Mouse (Mus musculus) lung, embryonic 16.5 days (tissue): ENCODE results near the gene Ppip5k2. TPM values are rescaled to one million over a fixed set of nuclear protein-coding genes. Genes with fewer than 3 reads are reported as not detected.
A peak's percentile ranks its signal among the peaks of the same experiment; 100 is the strongest.

ENCODE experiments used
- ATAC-seq: fragments of 200-750 bp; cut with Nextera tagmentation; 2 replicates; pipeline ENCODE4 v1.8.0; 2017; ENCODE audit warnings: low read depth, mild to moderate bottlenecking, moderate library complexity
- H3K27ac ChIP-seq: fragments of 300-500 bp; sonication (generic); 2 replicates; pipeline ENCODE4 v1.5.1; 2014; ENCODE audit warnings: mild to moderate bottlenecking, control low read depth, low read length
- H3K27me3 ChIP-seq: fragments of 300-500 bp; sonication (generic); 2 replicates; pipeline ENCODE4 v1.6.1; 2014; ENCODE audit warnings: low read depth, low read length, mixed read lengths; ENCODE audit not compliant: control insufficient read depth, insufficient read depth
- H3K36me3 ChIP-seq: fragments of 300-500 bp; sonication (generic); 2 replicates; pipeline ENCODE4 v1.6.1; 2014; ENCODE audit warnings: low read length; ENCODE audit not compliant: control insufficient read depth, insufficient read depth
- H3K4me1 ChIP-seq: fragments of 300-500 bp; sonication (generic); replicated peaks from 2 replicates; pipeline ENCODE4 v1.6.1; 2014; ENCODE audit warnings: low read length, mixed read lengths; ENCODE audit not compliant: control insufficient read depth, insufficient read depth
- H3K4me2 ChIP-seq: fragments of 300-500 bp; sonication (generic); 2 replicates; pipeline ENCODE4 v1.6.1; 2014; ENCODE audit warnings: low read depth, low read length, control low read depth
- H3K4me3 ChIP-seq: fragments of 300-500 bp; sonication (generic); 2 replicates; pipeline ENCODE4 v1.5.1; 2014; ENCODE audit warnings: mild to moderate bottlenecking, low read length, control low read depth
- H3K9ac ChIP-seq: fragments of 300-500 bp; sonication (generic); 2 replicates; pipeline ENCODE4 v1.6.1; 2014; ENCODE audit warnings: low read length, control low read depth
- H3K9me3 ChIP-seq: fragments of 300-500 bp; sonication (generic); 2 replicates; pipeline ENCODE4 v1.6.1; 2016; ENCODE audit warnings: low read length; ENCODE audit not compliant: control insufficient read depth
- WGBS: fragments of 180-500 bp; shearing (Covaris S2); extraction: QIAGEN DNeasy Blood & Tissue Kit; methylation state at CpG from one replicate; pipeline ENCODE4 v1.1.7; 2014; 5-methylcytosine and 5-hydroxymethylcytosine counted together
- polyA plus RNA-seq: library from polyadenylated mRNA; unstranded; fragments of >200 nt; fragmentation: Nextera tagmentation; extraction: Ambion mirVana; gene quantifications from 2 replicates; pipeline ENCODE4 v1.2.1, GENCODE M21; 2015

Ppip5k2 gene
- polyA plus RNA-seq, 1 experiment from 2014 or later, result 22.9 TPM

- no peak for ATAC-seq
- Histone ChIP-seq H3K4me1 (no peaks in the 10 kb centered on the region), H3K4me2 (no peak overlapping the region), H3K27ac (no peak overlapping the region), H3K9ac (no peak overlapping the region), H3K36me3 (no peaks in the 10 kb centered on the region), H3K9me3 (no peaks in the 10 kb centered on the region), H3K27me3 (no peaks in the 10 kb centered on the region), H3K4me3 (no peak overlapping the region)
Measured at GRCm38 (mm10) chr1:97693825-97694224, 76.4 kb downstream of the Ppip5k2 start.

- H3K27me3 ChIP-seq, result no peaks in the 10 kb centered on the region
- no peak for ATAC-seq
- H3K9me3 ChIP-seq, result no peaks in the 10 kb centered on the region
- WGBS, result 14% methylated on average over 3 of the region's 3 CpGs
- no peak overlapping the region for H3K4me3 ChIP-seq
- no peak overlapping the region for H3K9ac ChIP-seq
- no peak overlapping the region for H3K4me2 ChIP-seq
- H3K4me1 ChIP-seq, result no peaks in the 10 kb centered on the region
- no peak overlapping the region for H3K27ac ChIP-seq
- H3K36me3 ChIP-seq, result no peaks in the 10 kb centered on the region
Measured at GRCm38 (mm10) chr1:97688756-97689155, 81.5 kb downstream of the Ppip5k2 start.

GRCm38 (mm10) chr1:97676526-97677177 is 93.6 kb downstream of the Ppip5k2 start:
- WGBS, result 67% methylated on average over 4 of the region's 4 CpGs
- H3K4me2 ChIP-seq, result no peak overlapping the region
- H3K9ac ChIP-seq, result no peak overlapping the region
- H3K4me3 ChIP-seq, result no peak overlapping the region
- ATAC-seq, result no peak
- H3K27me3 ChIP-seq, result no peaks in the 10 kb centered on the region
- no peaks in the 10 kb centered on the region for H3K4me1 ChIP-seq
- no peak overlapping the region for H3K27ac ChIP-seq
- H3K9me3 ChIP-seq, result no peaks in the 10 kb centered on the region
- no peaks in the 10 kb centered on the region for H3K36me3 ChIP-seq

GRCm38 (mm10) chr1:97676115-97676514 is 94.1 kb downstream of the Ppip5k2 start:
- Histone ChIP-seq H3K9ac (no peak overlapping the region), H3K4me2 (no peak overlapping the region), H3K27me3 (no peaks in the 10 kb centered on the region), H3K36me3 (no peaks in the 10 kb centered on the region), H3K4me1 (no peaks in the 10 kb centered on the region), H3K4me3 (no peak overlapping the region), H3K9me3 (no peaks in the 10 kb centered on the region), H3K27ac (no peak overlapping the region)
- ATAC-seq, result no peak
- 54% methylated on average over 2 of the region's 2 CpGs for WGBS

- H3K4me1 ChIP-seq, result no peaks in the 10 kb centered on the region
Measured at GRCm38 (mm10) chr1:97672849-97673248, 97.4 kb downstream of the Ppip5k2 start.

GRCm38 (mm10) chr1:97667288-97667687 is 102.9 kb downstream of the Ppip5k2 start:
- H3K9ac ChIP-seq, result no peak overlapping the region
- no peak overlapping the region for H3K27ac ChIP-seq
- H3K9me3 ChIP-seq, result no peaks in the 10 kb centered on the region
- H3K4me3 ChIP-seq, result no peak overlapping the region
- peaks cover 4% of the 10 kb centered on the region; the same call in 1 of the 2 replicates for H3K4me1 ChIP-seq
- no peaks in the 10 kb centered on the region for H3K36me3 ChIP-seq
- H3K4me2 ChIP-seq, result no peak overlapping the region
- no peaks in the 10 kb centered on the region for H3K27me3 ChIP-seq
- 93% methylated on average over 1 of the region's 1 CpGs for WGBS
- ATAC-seq, result no peak

More at GRCm38 (mm10) chr1:97672849-97673248, 97.4 kb downstream of the Ppip5k2 start:
- Histone ChIP-seq H3K27ac (no peak overlapping the region), H3K9me3 (no peaks in the 10 kb centered on the region), H3K9ac (no peak overlapping the region), H3K4me3 (no peak overlapping the region), H3K36me3 (no peaks in the 10 kb centered on the region), H3K4me2 (no peak overlapping the region), H3K27me3 (no peaks in the 10 kb centered on the region)
- 22% methylated on average over 2 of the region's 2 CpGs for WGBS
- no peak for ATAC-seq

- Histone ChIP-seq H3K4me1 (peaks cover 11% of the 10 kb centered on the region), H3K9ac (peak overlapping the region; percentile 82), H3K27ac (peak overlapping the region; percentile 70; the same call in 1 of the 2 replicates), H3K27me3 (no peaks in the 10 kb centered on the region), H3K4me3 (peak overlapping the region; percentile 82), H3K36me3 (no peaks in the 10 kb centered on the region), H3K4me2 (peak overlapping the region; percentile 79), H3K9me3 (no peaks in the 10 kb centered on the region)
- no peak for ATAC-seq
- 15% methylated on average over 7 of the region's 7 CpGs for WGBS
Measured at GRCm38 (mm10) chr1:97662324-97662723, 107.9 kb downstream of the Ppip5k2 start.

GRCm38 (mm10) chr1:97661406-97662241 is 108.6 kb downstream of the Ppip5k2 start, which contains the start of gene D1Ertd622e:
D1Ertd622e (minus strand) TSS chr1:97662074.
- WGBS, result under 1% methylated on average over 50 of the region's 106 CpGs

GRCm38 (mm10) chr1:97660687-97661405 is 109.4 kb downstream of the Ppip5k2 start:
- under 1% methylated on average over 77 of the region's 93 CpGs for WGBS

More at GRCm38 (mm10) chr1:97661406-97662241, 108.6 kb downstream of the Ppip5k2 start, which contains the start of gene D1Ertd622e:
- H3K4me1 ChIP-seq, result peaks cover 14% of the 10 kb centered on the region
- no peaks in the 10 kb centered on the region for H3K36me3 ChIP-seq
- ATAC-seq, result peak; percentile 94
- peak within 1 kb of the TSS; percentile 79 for H3K4me2 ChIP-seq
- H3K27ac ChIP-seq, result peak within 1 kb of the TSS; percentile 86
- peak within 1 kb of the TSS; percentile 82 for H3K4me3 ChIP-seq
- H3K27me3 ChIP-seq, result no peaks in the 10 kb centered on the region
- no peaks in the 10 kb centered on the region for H3K9me3 ChIP-seq
- H3K9ac ChIP-seq, result peak within 1 kb of the TSS; percentile 82

More at GRCm38 (mm10) chr1:97660687-97661405, 109.4 kb downstream of the Ppip5k2 start:
- no peaks in the 10 kb centered on the region for H3K27me3 ChIP-seq
- H3K36me3 ChIP-seq, result no peaks in the 10 kb centered on the region
- ATAC-seq, result peak; percentile 53
- peak overlapping the region; percentile 82 for H3K4me3 ChIP-seq
- H3K4me2 ChIP-seq, result peak overlapping the region; percentile 79
- H3K9me3 ChIP-seq, result no peaks in the 10 kb centered on the region
- peak overlapping the region; percentile 82 for H3K9ac ChIP-seq
- peak overlapping the region; percentile 86 for H3K27ac ChIP-seq
- peaks cover 14% of the 10 kb centered on the region for H3K4me1 ChIP-seq
